Mouse (Mus musculus): ENCODE measurements around the gene Pik3ca. TPM values are rescaled to one million over a fixed set of nuclear protein-coding genes. Genes with fewer than 3 reads are reported as not detected.
"Not testable (repeated sequence)": the region's sequence is repeated elsewhere in the genome, so short reads cannot be mapped to it uniquely, and the experiment has no call there.

The Pik3ca gene
- polyA plus RNA-seq, 1 experiment from 2014 or later: 8.7 TPM

- H3K4me2 ChIP-seq: no peak overlapping the region
- H3K27ac ChIP-seq (ENCODE audit: poor library complexity, severe bottlenecking): peak overlapping the region; percentile 28; the same call in 1 of the 2 replicates
- 61% methylated on average over 6 of the region's 6 CpGs for WGBS
- H3K27me3 ChIP-seq (replicated peaks): no peaks in the 10 kb centered on the region
- peaks cover 45% of the 10 kb centered on the region for H3K4me1 ChIP-seq (replicated peaks)
- H3K36me3 ChIP-seq: peaks cover 8% of the 10 kb centered on the region
- H3K4me3 ChIP-seq: no peak overlapping the region
- H3K9ac ChIP-seq: no peak overlapping the region
- H3K9me3 ChIP-seq (replicated peaks): no peaks in the 10 kb centered on the region
- ATAC-seq (ENCODE audit: insufficient number of reproducible peaks, low FRiP score): no peak
These were observed 23.9 kb downstream of the Pik3ca start for GRCm38 (mm10) chr3:32421115-32422054.

GRCm38 (mm10) chr3:32427695-32428094, 30.2 kb downstream of the Pik3ca start:
- no peak overlapping the region for H3K27ac ChIP-seq (ENCODE audit: poor library complexity, severe bottlenecking)
- H3K4me1 ChIP-seq (replicated peaks): peaks cover 14% of the 10 kb centered on the region
- H3K27me3 ChIP-seq (replicated peaks): no peaks in the 10 kb centered on the region
- 80% methylated on average over 4 of the region's 4 CpGs for WGBS
- ATAC-seq (ENCODE audit: insufficient number of reproducible peaks, low FRiP score): no peak
- H3K9me3 ChIP-seq (replicated peaks): no peaks in the 10 kb centered on the region
- H3K4me3 ChIP-seq: no peak overlapping the region
- H3K36me3 ChIP-seq: peaks cover 9% of the 10 kb centered on the region
- no peak overlapping the region for H3K9ac ChIP-seq
- no peak overlapping the region for H3K4me2 ChIP-seq

GRCm38 (mm10) chr3:32428361-32428760, 30.9 kb downstream of the Pik3ca start:
- Histone ChIP-seq H3K27ac (ENCODE audit: poor library complexity, severe bottlenecking) (peak overlapping the region; percentile 57; the same call in 1 of the 2 replicates), H3K27me3 (replicated peaks) (no peaks in the 10 kb centered on the region), H3K9ac (no peak overlapping the region), H3K36me3 (peaks cover 11% of the 10 kb centered on the region), H3K4me2 (no peak overlapping the region), H3K9me3 (replicated peaks) (no peaks in the 10 kb centered on the region), H3K4me1 (replicated peaks) (peaks cover 16% of the 10 kb centered on the region), H3K4me3 (no peak overlapping the region)
- ATAC-seq (ENCODE audit: insufficient number of reproducible peaks, low FRiP score): no peak
- 85% methylated on average over 3 of the region's 3 CpGs for WGBS

- peak; percentile 53; the same call in 1 of the 2 replicates for ATAC-seq (ENCODE audit: insufficient number of reproducible peaks, low FRiP score)
- WGBS: 15% methylated on average over 4 of the region's 4 CpGs
- Histone ChIP-seq H3K9ac (no peak overlapping the region), H3K4me2 (0 out of 2 replicates have a peak overlapping the region, but pooled peaks have one; percentile 14), H3K4me3 (no peak overlapping the region), H3K4me1 (replicated peaks) (peaks cover 19% of the 10 kb centered on the region), H3K9me3 (replicated peaks) (no peaks in the 10 kb centered on the region), H3K36me3 (peaks cover 9% of the 10 kb centered on the region), H3K27ac (ENCODE audit: poor library complexity, severe bottlenecking) (peak overlapping the region; percentile 84), H3K27me3 (replicated peaks) (no peaks in the 10 kb centered on the region)
These were observed 31.4 kb downstream of the Pik3ca start for GRCm38 (mm10) chr3:32428921-32429320.

GRCm38 (mm10) chr3:32429351-32429750, 31.9 kb downstream of the Pik3ca start:
- Histone ChIP-seq H3K27ac (ENCODE audit: poor library complexity, severe bottlenecking) (peak overlapping the region; percentile 84), H3K4me2 (peak overlapping the region; percentile 14; the same call in 1 of the 2 replicates), H3K4me1 (replicated peaks) (peaks cover 21% of the 10 kb centered on the region)
- not testable (repeated sequence) for H3K4me3 ChIP-seq; H3K9ac ChIP-seq; ATAC-seq (ENCODE audit: insufficient number of reproducible peaks, low FRiP score); H3K27me3 ChIP-seq (replicated peaks); H3K36me3 ChIP-seq; H3K9me3 ChIP-seq (replicated peaks)

GRCm38 (mm10) chr3:32430394-32430793, 32.9 kb downstream of the Pik3ca start:
- Histone ChIP-seq H3K4me1 (replicated peaks) (peaks cover 21% of the 10 kb centered on the region), H3K27me3 (replicated peaks) (no peaks in the 10 kb centered on the region), H3K9me3 (replicated peaks) (no peaks in the 10 kb centered on the region), H3K4me2 (no peak overlapping the region), H3K9ac (no peak overlapping the region), H3K36me3 (peaks cover 9% of the 10 kb centered on the region; the same call in 1 of the 2 replicates), H3K4me3 (no peak overlapping the region), H3K27ac (ENCODE audit: poor library complexity, severe bottlenecking) (no peak overlapping the region)
- 69% methylated on average over 2 of the region's 2 CpGs for WGBS
- no peak for ATAC-seq (ENCODE audit: insufficient number of reproducible peaks, low FRiP score)

- WGBS: 65% methylated on average over 2 of the region's 2 CpGs
- H3K9ac ChIP-seq: no peak overlapping the region
- no peak for ATAC-seq (ENCODE audit: insufficient number of reproducible peaks, low FRiP score)
These were observed 36.5 kb downstream of the Pik3ca start for GRCm38 (mm10) chr3:32434016-32434415.

GRCm38 (mm10) chr3:32436101-32436500, 38.6 kb downstream of the Pik3ca start:
- Histone ChIP-seq H3K4me2 (no peak overlapping the region), H3K4me1 (replicated peaks) (peaks cover 17% of the 10 kb centered on the region; the same call in 1 of the 2 replicates), H3K27me3 (replicated peaks) (no peaks in the 10 kb centered on the region), H3K4me3 (no peak overlapping the region), H3K36me3 (peaks cover 35% of the 10 kb centered on the region), H3K27ac (ENCODE audit: poor library complexity, severe bottlenecking) (no peak overlapping the region), H3K9me3 (replicated peaks) (no peaks in the 10 kb centered on the region), H3K9ac (no peak overlapping the region)
- 77% methylated on average over 11 of the region's 11 CpGs for WGBS
- no peak for ATAC-seq (ENCODE audit: insufficient number of reproducible peaks, low FRiP score)

More at GRCm38 (mm10) chr3:32434016-32434415, 36.5 kb downstream of the Pik3ca start:
- no peak overlapping the region for H3K27ac ChIP-seq (ENCODE audit: poor library complexity, severe bottlenecking)
- H3K9me3 ChIP-seq (replicated peaks): no peaks in the 10 kb centered on the region
- no peak overlapping the region for H3K4me2 ChIP-seq
- H3K36me3 ChIP-seq: peaks cover 21% of the 10 kb centered on the region
- peaks cover 24% of the 10 kb centered on the region for H3K4me1 ChIP-seq (replicated peaks)
- no peaks in the 10 kb centered on the region for H3K27me3 ChIP-seq (replicated peaks)
- no peak overlapping the region for H3K4me3 ChIP-seq

GRCm38 (mm10) chr3:32437297-32437696, 39.8 kb downstream of the Pik3ca start:
- peaks cover 45% of the 10 kb centered on the region for H3K36me3 ChIP-seq
- ATAC-seq (ENCODE audit: insufficient number of reproducible peaks, low FRiP score): no peak

GRCm38 (mm10) chr3:32437820-32438219, 40.3 kb downstream of the Pik3ca start:
- Histone ChIP-seq H3K4me3 (no peak overlapping the region), H3K27me3 (replicated peaks) (no peaks in the 10 kb centered on the region), H3K36me3 (peaks cover 48% of the 10 kb centered on the region), H3K4me2 (no peak overlapping the region), H3K27ac (ENCODE audit: poor library complexity, severe bottlenecking) (no peak overlapping the region), H3K9me3 (replicated peaks) (0 out of 2 replicates have a peak, but pooled peaks cover 3% of the 10 kb centered on the region), H3K9ac (no peak overlapping the region), H3K4me1 (replicated peaks) (peaks cover 15% of the 10 kb centered on the region; the same call in 1 of the 2 replicates)
- ATAC-seq (ENCODE audit: insufficient number of reproducible peaks, low FRiP score): no peak
- 95% methylated on average over 6 of the region's 6 CpGs for WGBS

More at GRCm38 (mm10) chr3:32437297-32437696, 39.8 kb downstream of the Pik3ca start:
- Histone ChIP-seq H3K9ac (no peak overlapping the region), H3K4me2 (no peak overlapping the region), H3K27me3 (replicated peaks) (no peaks in the 10 kb centered on the region), H3K27ac (ENCODE audit: poor library complexity, severe bottlenecking) (no peak overlapping the region), H3K9me3 (replicated peaks) (0 out of 2 replicates have a peak, but pooled peaks cover 3% of the 10 kb centered on the region), H3K4me3 (no peak overlapping the region), H3K4me1 (replicated peaks) (peaks cover 17% of the 10 kb centered on the region; the same call in 1 of the 2 replicates)
- WGBS: 53% methylated on average over 6 of the region's 6 CpGs

GRCm38 (mm10) chr3:32438716-32439115, 41.2 kb downstream of the Pik3ca start:
- no peak overlapping the region for H3K4me3 ChIP-seq
- H3K9ac ChIP-seq: no peak overlapping the region
- no peaks in the 10 kb centered on the region for H3K27me3 ChIP-seq (replicated peaks)
- no peak for ATAC-seq (ENCODE audit: insufficient number of reproducible peaks, low FRiP score)
- peaks cover 12% of the 10 kb centered on the region; the same call in 1 of the 2 replicates for H3K4me1 ChIP-seq (replicated peaks)
- peaks cover 54% of the 10 kb centered on the region for H3K36me3 ChIP-seq
- H3K27ac ChIP-seq (ENCODE audit: poor library complexity, severe bottlenecking): no peak overlapping the region
- H3K4me2 ChIP-seq: no peak overlapping the region
- 0 out of 2 replicates have a peak, but pooled peaks cover 3% of the 10 kb centered on the region for H3K9me3 ChIP-seq (replicated peaks)
- WGBS: 76% methylated on average over 4 of the region's 4 CpGs

All from heart, embryonic 12.5 days (tissue).